Mouse (Mus musculus) left cerebral cortex, postnatal 36 days (tissue): ENCODE results near the gene Gps1. TPM values are rescaled to one million over a fixed set of nuclear protein-coding genes. Genes with fewer than 3 reads are reported as not detected.
"Not testable (repeated sequence)": the region's sequence is repeated elsewhere in the genome, so short reads cannot be mapped to it uniquely, and the experiment has no call there.

Experiments used
- DNase-seq, 2 experiments: peaks; one replicate each; pipeline ENCODE4 v3.0.0; 2021 to 2022; ENCODE audit warnings: low spot score in 2 of 2, mixed read lengths in 1 of 2
- intact Hi-C: fragments of 180-260 bp; cut with DNase I; formaldehyde crosslinking; loops from one replicate; pipeline ENCODE4 v1.15.1; 2025
- total RNA-seq, 2 experiments: library from RNA; stranded (reverse); gene quantifications; 2 replicates each; pipeline ENCODE4 v1.2.3; 2021

Gene Gps1
- total RNA-seq, 2 experiments from 2014 or later, result 130 to 153 TPM

- DNase-seq, intact Hi-C loops: not testable (repeated sequence)
Observed at GRCm38 (mm10) chr11:120781361-120781760, 2.7 kb upstream of the Gps1 start.

GRCm38 (mm10) chr11:120783426-120784063, 527 bp upstream of the Gps1 start:
- intact Hi-C loops, result loop anchor here (2.0 kb wide), 1 partner anchor 41 kb away; the partner anchor contains the start of gene Fasn
- DNase-seq, result peak in 1 of 2 experiments; percentile 24

- intact Hi-C loops, result loop anchor here (2.0 kb wide), 1 partner anchor 40 kb away; the partner anchor contains the start of gene Fasn
- no peak for DNase-seq
Observed at GRCm38 (mm10) chr11:120785145-120785544, 1.1 kb downstream of the Gps1 start.

- intact Hi-C loops, DNase-seq: not testable (repeated sequence)
Observed at GRCm38 (mm10) chr11:120788460-120788859, 4.4 kb downstream of the Gps1 start.

GRCm38 (mm10) chr11:120789355-120789754, 5.3 kb downstream of the Gps1 start:
- intact Hi-C loops, result no loop called here
- no peak for DNase-seq

- no peak for DNase-seq
- intact Hi-C loops, result no loop called here
Observed at GRCm38 (mm10) chr11:120789810-120790209, 5.7 kb downstream of the Gps1 start.

- intact Hi-C loops, result no loop called here
- no peak for DNase-seq
Observed at GRCm38 (mm10) chr11:120792652-120793051, 8.6 kb downstream of the Gps1 start.

GRCm38 (mm10) chr11:120795756-120796613, 11.9 kb downstream of the Gps1 start, which contains the start of gene Dus1l:
TSS of gene Dus1l (minus strand) at chr11:120796403.
- intact Hi-C loops, result no loop called here
- DNase-seq, result peak; percentile 97 to 98

GRCm38 (mm10) chr11:120796614-120796946, 12.5 kb downstream of the Gps1 start:
- intact Hi-C loops, result no loop called here
- DNase-seq, result no peak

DNA sequence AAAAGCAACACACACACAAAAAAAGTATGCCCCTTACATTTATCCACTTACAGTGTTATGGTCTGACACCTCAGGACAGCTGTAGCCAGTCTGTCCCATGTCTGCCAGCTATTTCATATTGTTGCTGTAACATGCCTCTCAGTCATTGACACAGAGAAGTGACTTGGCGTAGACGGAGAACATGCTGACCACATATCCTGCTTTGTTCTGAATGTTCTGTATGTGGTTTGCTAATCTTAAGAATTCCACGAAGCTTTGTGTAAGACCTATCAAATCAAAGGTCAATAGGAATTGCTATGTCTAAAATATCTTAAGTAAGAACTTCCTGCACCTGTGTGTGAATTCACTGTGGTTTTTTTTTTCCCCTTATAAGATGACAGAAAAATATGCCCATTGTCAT, 14.2 kb downstream of the Gps1 start:
- intact Hi-C loops, result no loop called here
- no peak for DNase-seq

- DNase-seq, result no peak
- intact Hi-C loops, result no loop called here
Observed at GRCm38 (mm10) chr11:120799316-120799890, 15.3 kb downstream of the Gps1 start.

- intact Hi-C loops, result no loop called here
- peak; percentile 79 to 84 for DNase-seq
Observed at GRCm38 (mm10) chr11:120800061-120800904, 16.2 kb downstream of the Gps1 start.

DNA sequence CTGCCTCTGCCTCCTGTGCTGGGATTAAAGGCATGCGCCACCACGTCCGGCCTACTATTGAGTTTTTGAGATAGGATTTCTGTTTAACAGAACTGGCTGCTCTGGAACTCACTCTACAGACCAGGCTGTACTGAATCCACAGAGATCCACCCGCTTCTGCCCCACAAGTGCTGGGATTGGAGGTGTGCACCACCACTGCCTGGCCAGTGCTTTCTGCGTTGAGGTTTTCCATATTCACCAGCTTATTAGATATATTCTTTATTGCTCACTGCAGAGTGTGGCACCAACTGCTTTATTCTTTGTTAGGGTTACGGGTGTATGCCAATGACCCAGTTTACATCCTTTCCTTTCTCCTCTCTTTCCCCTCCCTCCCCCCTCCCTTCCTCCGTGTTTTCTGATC, 20.2 kb downstream of the Gps1 start:
- no peak for DNase-seq
- intact Hi-C loops, result no loop called here

DNA sequence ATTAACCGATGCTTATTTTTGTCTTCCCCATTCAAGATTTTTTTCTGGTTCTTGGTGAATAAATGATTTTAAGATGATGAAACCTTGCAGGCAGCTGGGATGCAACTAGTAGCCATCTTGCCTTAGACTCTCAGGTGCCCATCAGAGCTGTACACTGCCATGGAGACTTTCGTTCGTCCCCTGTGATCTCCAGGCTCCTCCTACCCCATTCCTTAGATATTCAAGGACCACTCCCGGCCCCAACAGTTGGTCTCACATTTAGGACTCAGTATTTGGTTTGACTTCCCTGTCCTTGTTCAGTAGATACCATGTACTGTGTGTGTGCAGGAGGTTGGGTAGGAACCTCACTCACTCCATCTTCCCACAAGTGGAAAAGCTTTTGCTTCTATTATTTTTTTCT, 20.7 kb downstream of the Gps1 start:
- no peak for DNase-seq
- intact Hi-C loops, result no loop called here

GRCm38 (mm10) chr11:120805375-120806298, 21.6 kb downstream of the Gps1 start:
- intact Hi-C loops, result no loop called here
- DNase-seq, result no peak

DNA sequence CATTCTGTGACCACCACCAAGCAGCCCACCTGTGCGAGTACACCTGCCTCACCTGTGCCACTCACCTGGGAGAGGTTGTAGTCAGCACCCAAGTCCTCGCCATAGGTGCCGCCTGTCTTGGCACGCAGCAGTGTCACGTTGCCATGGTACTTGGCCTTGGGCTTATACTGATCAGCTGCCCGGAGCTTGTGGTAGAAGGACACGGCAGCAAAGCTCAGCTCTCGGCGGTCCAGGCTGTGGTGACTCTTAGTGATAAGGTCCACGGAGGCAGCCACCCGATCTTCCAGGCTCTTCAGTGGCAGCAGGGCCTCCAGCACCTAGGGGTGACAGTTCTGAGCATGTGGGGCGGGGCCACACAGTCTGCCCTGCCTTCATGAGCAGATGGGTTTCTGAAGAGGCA, 23.9 kb downstream of the Gps1 start:
- DNase-seq, result no peak
- intact Hi-C loops, result no loop called here

DNA sequence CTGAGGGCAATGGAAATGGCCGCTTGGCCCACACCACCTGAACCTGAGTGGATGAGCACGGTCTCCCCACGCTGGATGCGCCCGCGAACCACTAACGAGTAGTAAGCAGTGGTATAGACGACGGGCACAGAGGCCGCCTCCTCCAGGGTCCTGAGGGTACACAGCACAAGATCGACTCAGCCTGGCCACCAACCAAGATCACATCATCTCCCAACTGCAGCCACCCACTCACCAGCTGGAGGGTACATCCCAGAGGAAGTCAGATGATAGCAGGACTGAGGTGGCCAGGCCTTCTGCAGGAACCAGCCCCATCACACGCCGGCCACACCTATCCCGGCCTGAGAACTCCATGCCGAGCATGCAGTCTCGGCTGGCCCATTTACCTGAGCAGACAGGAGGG, 28.0 kb downstream of the Gps1 start:
- DNase-seq, result no peak
- intact Hi-C loops, result no loop called here

GRCm38 (mm10) chr11:120817358-120817757, 33.3 kb downstream of the Gps1 start:
- intact Hi-C loops, result no loop called here
- DNase-seq, result no peak

GRCm38 (mm10) chr11:120818251-120818650, 34.2 kb downstream of the Gps1 start:
- no peak for DNase-seq
- intact Hi-C loops, result no loop called here
